9 mouse cellular contexts compared by ENCODE assay signal in the genomic region with DNA sequence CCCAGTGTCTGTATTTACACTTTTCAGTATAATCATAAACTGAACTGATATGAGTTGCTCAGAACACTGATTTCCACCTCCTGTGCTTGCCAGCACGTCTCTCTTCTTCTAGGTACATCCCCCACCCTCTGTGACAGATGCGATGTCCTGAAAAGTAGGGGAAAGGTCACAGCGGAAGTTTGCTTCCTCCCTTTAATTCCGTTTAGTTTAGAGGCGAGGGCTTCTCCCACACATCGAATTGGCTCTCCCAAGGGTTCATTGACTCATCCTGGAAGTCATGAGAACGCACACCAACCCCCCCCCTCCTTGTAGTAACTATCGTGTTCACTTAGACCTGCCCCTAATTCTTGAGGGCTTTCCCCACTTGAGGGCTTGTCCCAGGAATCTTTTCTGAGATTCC. TPM values are rescaled to one million over a fixed set of nuclear protein-coding genes. Genes with fewer than 3 reads are reported as not detected.
DNase-seq lines count a peak whose midpoint lies in the region; ATAC-seq lines count a peak whose summit lies in the region.
"Had no signal": no experiment of that assay in that cellular context is flagged by ENCODE, and none has a peak within 500 bp of the region (broad histone marks: within the 10 kb centered on the region; RNA-seq: fewer than 3 reads in every experiment).

No protein-coding gene starts in this region.

- no peaks in the 10 kb centered on the region for H3K9me3 ChIP-seq in kidney, embryonic 14.5 days (ENCODE audit: control insufficient read depth, low read length)

- 0 out of 2 replicates have a peak overlapping the region, but pooled peaks have one; percentile 4 for H3K9ac ChIP-seq in kidney, embryonic 14.5 days (ENCODE audit: low read depth, low read length)

- peaks cover 11% of the 10 kb centered on the region for H3K4me1 ChIP-seq in kidney, embryonic 14.5 days (ENCODE audit: control insufficient read depth, insufficient read depth, low read length)

- peak overlapping the region; percentile 5; the same call in 1 of the 2 replicates for H3K4me3 ChIP-seq in kidney, embryonic 14.5 days (ENCODE audit: low read length)

- H3K27ac ChIP-seq in kidney, embryonic 14.5 days (ENCODE audit: low read depth, low read length), result no peak overlapping the region

- no peak for ATAC-seq in kidney, embryonic 14.5 days (ENCODE audit: low FRiP score, low TSS enrichment)
- ATAC-seq in megakaryocyte progenitor cell, adult 5-6 weeks (replicated peaks; ENCODE audit: poor library complexity), result no peak
- ATAC-seq in cerebellum, adult (ENCODE audit: insufficient number of reproducible peaks, low FRiP score, low TSS enrichment), result no peak

- H3K36me3 ChIP-seq in kidney, embryonic 14.5 days (ENCODE audit: control insufficient read depth, insufficient read depth, low read length), result peaks cover 8% of the 10 kb centered on the region; the same call in 1 of the 2 replicates

- no peaks in the 10 kb centered on the region for H3K27me3 ChIP-seq in kidney, embryonic 14.5 days (ENCODE audit: control insufficient read depth, insufficient read depth, low read length)

- 4% methylated on average over 8 of the region's 8 CpGs for WGBS in kidney, embryonic 14.5 days

- H3K4me2 ChIP-seq in kidney, embryonic 14.5 days (replicated peaks; ENCODE audit: low read depth, low read length), result peak overlapping the region; percentile 29

- peak; percentile 15 for DNase-seq in cerebellum, adult 9-10 months
- no peak for DNase-seq in cerebellum, postnatal 4 days (ENCODE audit: low spot score in 2 of 2)
- peak; percentile 41 for DNase-seq in embryo, embryonic 10 days (ENCODE audit: low spot score)
- DNase-seq in lung, postnatal 4 days, result peak; percentile 38 to 58
- no peak for DNase-seq in testis, postnatal 10 days (ENCODE audit: low spot score)

RNA-seq across cellular contexts. Expression of gene Hilpda, which starts 1.3 kb away (rescaled TPM):
- 32.1 and 43.2 TPM in 2 replicates for polyA plus RNA-seq in kidney, embryonic 14.5 days (2014; fragmentation: Nextera tagmentation; extraction: Ambion mirVana)
- 14.3 and 17.8 TPM in 2 replicates for total RNA-seq in megakaryocyte progenitor cell, adult 5-6 weeks (2015)
- total RNA-seq in megakaryocyte progenitor cell, adult 5-6 weeks (2017), result 7.1 and 10.9 TPM in 2 replicates

RNA-seq across cellular contexts. Expression of gene Fam71f2, which starts 8.4 kb away (rescaled TPM):
- 0.27 TPM in 1 of 2 replicates, not detected in the other for polyA plus RNA-seq in kidney, embryonic 14.5 days (2014; fragmentation: Nextera tagmentation; extraction: Ambion mirVana)
- total RNA-seq in megakaryocyte progenitor cell, adult 5-6 weeks (2015), result 1.1 TPM in 1 of 2 replicates, not detected in the other
- total RNA-seq in megakaryocyte progenitor cell, adult 5-6 weeks (2017), result 0.68 TPM in 1 of 2 replicates, not detected in the other

RNA-seq across cellular contexts. Expression of gene Fam71f1, which starts 48.0 kb away (rescaled TPM):
- polyA plus RNA-seq in kidney, embryonic 14.5 days (2014; fragmentation: Nextera tagmentation; extraction: Ambion mirVana), result 0.19 TPM in 1 of 2 replicates, not detected in the other
- total RNA-seq in megakaryocyte progenitor cell, adult 5-6 weeks (2015), result not detected in 2 replicates
- total RNA-seq in megakaryocyte progenitor cell, adult 5-6 weeks (2017), result not detected in 2 replicates
- polyA plus RNA-seq: small intestine, adult 2 months had no signal

RNA-seq across cellular contexts. Expression of gene Impdh1, which starts 54.8 kb away (rescaled TPM):
- 26.3 and 41.7 TPM in 2 replicates for polyA plus RNA-seq in kidney, embryonic 14.5 days (2014; fragmentation: Nextera tagmentation; extraction: Ambion mirVana)
- total RNA-seq in megakaryocyte progenitor cell, adult 5-6 weeks (2015), result 56.0 and 76.2 TPM in 2 replicates
- total RNA-seq in megakaryocyte progenitor cell, adult 5-6 weeks (2017), result 94.2 and 106 TPM in 2 replicates

Comparison
In these comparisons a context has a peak if more than half of its experiments do, and no peak if none do; other contexts are left out.
1. DNase-seq: peak in cerebellum, adult 9-10 months (single experiment), embryo, embryonic 10 days (single experiment) and lung, postnatal 4 days (2 of 2); none in cerebellum, postnatal 4 days (0 of 2) and testis, postnatal 10 days (single experiment).